Mouse (Mus musculus) bone marrow, adult 2 months (tissue): Measurements from ENCODE around the gene Lsm14b.

Experiments
- CTCF ChIP-seq: fragments of 200-500 bp; IDR thresholded peaks from 2 replicates; pipeline ENCODE4 v1.5.1; 2011; ENCODE audit warnings: low read length, control low read depth; ENCODE audit not compliant: control insufficient read depth, insufficient read depth
- POLR2A ChIP-seq: fragments of 200-500 bp; IDR thresholded peaks from 2 replicates; pipeline ENCODE4 v1.6.1; 2011; ENCODE audit warnings: low read depth, mild to moderate bottlenecking, control low read depth, low read length, borderline replicate concordance; ENCODE audit not compliant: control insufficient read depth

- no peak for TF ChIP-seq CTCF
- no peak for TF ChIP-seq POLR2A
Measured at GRCm38 (mm10) chr2:179976295-179976627, 48.5 kb upstream of the Lsm14b start.
